Mouse (Mus musculus): ENCODE results near the gene Ggn.
"Not testable (repeated sequence)": the region's sequence is repeated elsewhere in the genome, so short reads cannot be mapped to it uniquely, and the experiment has no call there.

Gene Ggn

GRCm38 (mm10) chr7:29158264-29158663 is 11.7 kb upstream of the Ggn start:
- DNase-seq (ENCODE audit: low read depth, low spot score): peak; percentile 99

DNA sequence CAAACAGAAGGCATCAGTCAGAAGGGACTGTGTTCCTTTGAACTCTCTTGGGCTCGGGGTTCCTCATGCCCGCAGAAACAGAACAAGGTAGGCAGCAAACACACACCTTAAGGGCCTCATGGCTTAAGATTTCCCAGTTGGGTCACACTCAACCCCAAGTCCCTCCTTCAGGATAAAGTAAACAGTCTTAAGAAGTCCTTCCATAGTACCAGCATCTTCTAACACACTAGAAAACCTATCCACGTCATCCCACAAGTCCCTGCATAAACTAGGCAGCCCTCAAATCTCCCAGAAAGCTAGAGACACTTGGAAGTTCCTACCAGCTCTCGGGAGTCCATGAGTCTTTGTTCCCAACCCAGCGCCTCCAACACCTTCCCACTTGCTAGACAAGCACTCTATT is 7.7 kb upstream of the Ggn start:
- no peak for DNase-seq (ENCODE audit: low read depth, low spot score)

- DNase-seq (ENCODE audit: low read depth, low spot score): peak; percentile 98
Observed at GRCm38 (mm10) chr7:29162750-29163525, 7.1 kb upstream of the Ggn start.

DNA sequence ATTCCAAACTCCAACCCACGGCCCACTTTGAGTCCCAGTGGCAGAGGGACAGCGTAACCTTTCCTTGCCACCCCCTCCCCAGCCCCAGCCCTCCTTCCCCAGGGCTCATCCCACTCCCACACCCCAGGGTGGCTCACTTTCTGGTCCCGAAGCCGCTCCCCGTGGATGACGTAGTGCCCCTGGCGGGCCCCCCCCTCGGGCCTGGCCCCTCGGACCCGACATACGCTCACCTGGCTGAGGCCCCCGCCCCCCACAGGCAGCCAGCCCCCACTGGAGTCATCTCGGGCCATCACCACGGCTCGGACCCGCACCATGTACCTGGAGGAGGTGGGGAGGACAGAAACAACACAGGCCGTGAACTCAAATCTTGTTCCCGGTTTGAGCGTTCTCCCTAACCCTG is 2.4 kb upstream of the Ggn start:
- no peak for DNase-seq (ENCODE audit: low read depth, low spot score)

DNA sequence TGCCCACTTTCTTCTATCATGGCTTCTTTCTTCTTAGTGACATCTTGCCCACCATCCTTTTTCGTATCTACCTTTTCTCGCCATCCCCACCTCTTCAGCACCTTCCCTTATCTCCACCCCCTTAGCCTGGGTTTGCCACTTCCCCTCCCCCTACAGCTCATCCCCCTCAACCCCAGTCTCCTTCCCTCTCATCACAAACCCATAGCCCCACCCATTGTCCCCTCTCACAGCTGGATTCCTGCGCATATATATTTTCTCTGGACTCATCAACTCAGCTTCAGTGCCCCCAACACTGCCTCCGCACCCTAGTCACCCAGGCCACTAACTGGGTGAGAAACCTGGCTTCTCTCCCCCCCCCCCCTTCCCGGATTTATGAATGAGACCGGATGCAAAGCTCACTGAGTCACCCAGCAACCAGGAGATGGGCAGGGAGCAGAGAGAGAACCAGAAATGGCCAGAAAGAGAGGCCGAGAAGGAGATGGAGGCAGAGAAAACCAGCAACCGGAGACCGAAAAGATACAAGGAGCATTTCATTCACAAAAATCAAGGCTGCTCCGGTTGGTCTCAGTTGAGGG is 1.8 kb upstream of the Ggn start:
- peak; percentile 69 for DNase-seq (ENCODE audit: low read depth, low spot score)

DNA sequence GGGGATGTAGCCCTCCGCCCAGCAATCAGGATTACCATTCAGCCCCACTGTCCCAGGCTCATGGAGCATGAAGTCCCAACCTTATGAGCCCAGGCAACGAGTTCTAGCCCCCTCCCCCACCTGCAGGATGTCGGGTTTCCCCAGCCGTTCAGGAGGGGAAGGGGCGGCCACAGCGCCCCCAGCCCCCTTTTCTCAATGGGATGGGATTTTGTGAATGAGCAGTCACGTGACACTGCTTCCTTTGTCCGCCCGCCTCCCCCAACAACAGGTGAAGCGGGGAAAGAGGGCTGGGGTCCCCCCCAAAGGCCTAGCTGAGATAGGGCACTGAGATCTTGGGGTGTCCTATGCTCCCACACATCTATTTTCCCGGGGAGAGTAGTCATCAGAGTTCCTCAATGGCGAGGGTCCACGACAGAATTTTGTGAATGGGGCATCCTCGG is 1.2 kb upstream of the Ggn start:
- peak; percentile 67 for DNase-seq (ENCODE audit: low read depth, low spot score)

- peak; percentile 93 for DNase-seq (ENCODE audit: low read depth, low spot score)
Observed at GRCm38 (mm10) chr7:29169231-29170065, 562 bp upstream of the Ggn start.

DNA sequence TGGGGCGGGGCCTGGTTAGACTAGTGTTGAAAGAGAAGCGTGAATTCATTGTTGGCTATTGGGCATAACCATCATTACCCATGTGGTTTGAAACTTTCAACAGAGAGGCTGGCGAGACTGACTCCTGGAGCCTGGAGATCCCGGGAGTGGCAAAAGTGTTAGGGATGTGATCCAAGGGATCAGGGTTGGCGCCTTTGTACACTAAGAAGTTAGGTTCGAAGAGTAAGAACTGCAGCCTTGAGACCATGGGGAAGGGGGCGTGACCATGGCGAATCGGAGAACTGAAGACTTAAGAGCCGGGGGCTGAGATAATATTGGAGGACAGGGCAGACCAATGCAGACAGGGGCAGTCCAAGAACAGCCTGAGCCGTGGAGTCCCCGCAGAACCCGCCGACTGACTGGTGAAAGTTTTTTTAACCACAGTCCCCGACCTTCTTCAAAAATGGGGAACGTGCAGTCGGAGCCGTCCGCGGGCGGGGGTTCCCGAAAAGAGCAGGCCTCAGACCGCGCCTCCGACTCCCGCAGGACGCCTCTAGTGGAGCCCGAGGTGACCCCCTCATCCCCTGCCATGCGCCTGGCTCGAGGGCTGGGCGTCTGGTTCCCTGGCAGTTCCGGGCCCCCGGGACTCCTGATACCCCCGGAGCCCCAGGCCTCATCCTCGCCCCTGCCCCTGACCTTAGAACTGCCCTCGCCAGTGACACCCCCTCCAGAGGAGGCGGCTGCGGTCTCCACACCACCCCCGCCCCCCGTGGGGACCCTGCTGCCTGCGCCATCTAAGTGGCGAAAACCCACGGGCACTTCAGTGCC is 948 bp downstream of the Ggn start:
- DNase-seq (ENCODE audit: low read depth, low spot score): no peak

DNA sequence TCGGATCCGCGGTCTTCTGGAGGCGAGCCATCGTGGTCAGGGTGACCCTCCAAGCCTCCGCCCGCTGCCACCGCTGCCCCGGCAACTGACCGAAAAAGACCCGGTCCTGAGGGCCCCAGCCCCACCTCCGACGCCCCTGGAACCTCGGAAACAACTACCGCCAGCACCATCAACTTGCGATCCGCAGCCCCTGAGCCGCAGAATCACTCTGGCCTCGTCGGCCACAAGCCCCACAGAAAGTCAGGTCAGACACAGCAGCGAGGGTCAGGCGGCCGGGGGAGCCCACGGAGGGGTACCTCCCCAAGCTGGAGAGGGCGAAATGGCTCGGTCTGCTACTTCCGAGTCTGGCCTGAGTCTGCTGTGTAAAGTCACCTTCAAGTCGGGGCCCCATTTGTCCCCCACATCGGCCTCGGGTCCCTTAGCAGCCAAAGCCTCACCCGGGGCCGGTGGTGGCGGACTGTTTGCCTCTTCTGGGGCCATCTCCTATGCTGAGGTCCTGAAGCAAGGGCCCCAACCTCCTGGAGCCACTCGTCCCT is 1.6 kb downstream of the Ggn start:
- DNase-seq (ENCODE audit: low read depth, low spot score): no peak

DNA sequence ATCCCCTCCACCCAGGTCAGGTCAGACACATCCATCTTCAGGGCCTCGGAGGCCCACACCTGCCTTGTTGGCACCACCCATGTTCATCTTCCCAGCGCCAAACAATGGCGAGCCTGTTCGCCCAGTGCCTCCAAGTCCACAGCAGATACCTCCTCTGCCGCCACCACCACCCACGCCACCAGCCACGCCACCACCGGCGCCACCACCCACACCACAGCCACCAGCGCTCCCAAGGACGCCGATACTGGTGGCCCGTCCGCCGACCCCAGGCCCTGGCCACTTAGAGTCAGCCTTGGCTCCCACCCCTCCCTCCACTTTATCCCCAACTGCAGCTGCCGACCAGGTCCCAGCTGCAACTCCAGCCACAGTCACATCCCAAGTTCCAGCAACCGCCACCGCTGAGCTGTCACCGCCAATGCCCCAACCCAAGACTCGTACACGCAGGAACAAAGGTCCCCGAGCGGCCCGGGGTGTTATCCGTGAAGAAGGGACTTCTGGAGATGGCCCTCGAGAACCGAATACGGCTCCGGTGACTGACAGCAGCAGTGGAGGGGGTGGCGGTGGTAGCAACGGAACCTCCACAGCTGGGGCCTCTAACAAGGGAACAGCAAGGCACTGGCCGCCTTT is 2.5 kb downstream of the Ggn start:
- no peak for DNase-seq (ENCODE audit: low read depth, low spot score)

GRCm38 (mm10) chr7:29178106-29178505 is 8.1 kb downstream of the Ggn start:
- DNase-seq (ENCODE audit: low read depth, low spot score): peak; percentile 59

- DNase-seq (ENCODE audit: low read depth, low spot score): no peak
Observed at GRCm38 (mm10) chr7:29179323-29179722, 9.3 kb downstream of the Ggn start.

GRCm38 (mm10) chr7:29180077-29180853 is 10.3 kb downstream of the Ggn start, which contains the start of gene Psmd8:
Gene Psmd8 (minus strand): TSS chr7:29180701.
- DNase-seq (ENCODE audit: low read depth, low spot score): peak; percentile 99

DNA sequence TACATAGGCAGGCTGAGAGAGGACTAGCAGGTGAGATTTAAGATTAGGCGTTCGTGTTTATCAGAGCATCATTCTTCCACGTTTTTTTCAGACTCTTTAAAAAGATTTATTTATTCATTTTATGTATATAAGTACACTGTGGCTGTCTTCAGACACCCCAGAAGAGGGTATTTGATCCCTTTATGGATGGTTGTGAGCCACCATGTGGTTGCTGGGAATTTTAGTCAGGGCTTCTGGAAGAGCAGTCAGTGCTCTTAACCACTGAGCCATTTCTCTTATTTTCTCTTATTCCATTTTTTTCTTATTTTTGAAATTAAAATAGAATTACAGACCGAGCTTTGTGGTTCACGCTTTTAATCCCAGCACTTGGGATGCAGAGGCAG is 10.8 kb downstream of the Ggn start:
- DNase-seq (ENCODE audit: low read depth, low spot score): no peak

GRCm38 (mm10) chr7:29181323-29181722 is 11.3 kb downstream of the Ggn start:
- not testable (repeated sequence) for DNase-seq (ENCODE audit: low read depth, low spot score)

GRCm38 (mm10) chr7:29194230-29194629 is 24.2 kb downstream of the Ggn start:
- DNase-seq (ENCODE audit: low read depth, low spot score): not testable (repeated sequence)

GRCm38 (mm10) chr7:29202577-29202976 is 32.6 kb downstream of the Ggn start:
- no peak for DNase-seq (ENCODE audit: low read depth, low spot score)

DNA sequence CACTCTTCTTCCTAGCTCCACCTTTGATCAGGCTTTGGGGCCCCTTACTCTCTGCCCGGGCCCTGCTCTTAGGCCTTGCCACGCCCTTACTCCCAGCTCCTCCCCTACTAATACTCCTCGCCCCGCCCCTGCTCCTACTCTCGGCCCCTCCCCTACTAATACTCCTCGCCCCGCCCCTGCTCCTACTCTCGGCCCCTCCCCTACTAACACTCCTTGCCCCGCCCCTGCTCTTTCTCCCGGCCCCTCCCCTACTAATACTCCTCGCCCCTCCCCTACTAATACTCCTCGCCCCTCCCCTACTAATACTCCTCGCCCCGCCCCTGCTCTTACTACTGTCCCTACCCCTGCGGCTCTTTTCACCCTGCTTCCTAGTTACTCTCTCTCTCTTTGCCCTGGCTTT is 41.0 kb downstream of the Ggn start:
- DNase-seq (ENCODE audit: low read depth, low spot score): peak; percentile 55

- peak; percentile 91 for DNase-seq (ENCODE audit: low read depth, low spot score)
Observed at GRCm38 (mm10) chr7:29211415-29212198, 41.6 kb downstream of the Ggn start.

All from ES-CJ7 (cell line).